Mouse (Mus musculus) liver, embryonic 13.5 days (tissue): ENCODE data around the gene Ttpal. TPM values are rescaled to one million over a fixed set of nuclear protein-coding genes. Genes with fewer than 3 reads are reported as not detected.
A peak's percentile ranks its signal among the peaks of the same experiment; 100 is the strongest.
"Not testable (repeated sequence)": the region's sequence is repeated elsewhere in the genome, so short reads cannot be mapped to it uniquely, and the experiment has no call there.

Source experiments
- ATAC-seq: fragments of 200-750 bp; cut with Nextera tagmentation; 2 replicates; pipeline ENCODE4 v1.8.0; 2017; ENCODE audit warnings: low read depth, mild to moderate bottlenecking, moderate number of reproducible peaks, moderate library complexity
- DNase-seq: peaks from one replicate; pipeline ENCODE4 v3.0.0; 2022
- H3K27ac ChIP-seq: fragments of 300-500 bp; sonication (generic); 2 replicates; pipeline ENCODE4 v1.5.1; 2015; ENCODE audit warnings: moderate library complexity, mild to moderate bottlenecking, inconsistent platforms
- H3K27me3 ChIP-seq: fragments of 300-500 bp; sonication (generic); 2 replicates; pipeline ENCODE4 v1.6.1; 2015; ENCODE audit warnings: mild to moderate bottlenecking, inconsistent platforms
- H3K36me3 ChIP-seq: fragments of 300-500 bp; sonication (generic); 2 replicates; pipeline ENCODE4 v1.6.1; 2015; ENCODE audit warnings: mild to moderate bottlenecking, inconsistent platforms
- H3K4me1 ChIP-seq: fragments of 300-500 bp; sonication (generic); replicated peaks from 2 replicates; pipeline ENCODE4 v1.6.1; 2015; ENCODE audit warnings: inconsistent platforms
- H3K4me2 ChIP-seq: fragments of 300-500 bp; sonication (generic); 2 replicates; pipeline ENCODE4 v1.6.1; 2015; ENCODE audit warnings: inconsistent platforms, mild to moderate bottlenecking, moderate library complexity
- H3K4me3 ChIP-seq: fragments of 300-500 bp; sonication (generic); replicated peaks from 2 replicates; pipeline ENCODE4 v1.5.1; 2015; ENCODE audit warnings: mild to moderate bottlenecking, inconsistent platforms
- H3K9ac ChIP-seq: fragments of 300-500 bp; sonication (generic); 2 replicates; pipeline ENCODE4 v1.6.1; 2015; ENCODE audit warnings: mild to moderate bottlenecking, inconsistent platforms
- H3K9me3 ChIP-seq: fragments of 300-500 bp; sonication (generic); replicated peaks from 2 replicates; pipeline ENCODE4 v1.6.1; 2016; ENCODE audit warnings: inconsistent platforms
- WGBS: fragments of 180-500 bp; shearing (Covaris S2); methylation state at CpG from one replicate; pipeline ENCODE4 v1.1.7; 2015; ENCODE audit not compliant: insufficient replicate concordance; 5-methylcytosine and 5-hydroxymethylcytosine counted together
- polyA plus RNA-seq: library from polyadenylated mRNA; unstranded; fragments of >200 nt; fragmentation: Nextera tagmentation; extraction: Ambion mirVana; gene quantifications from 2 replicates; pipeline ENCODE4 v1.2.1, GENCODE M21; 2015

Gene Ttpal
- polyA plus RNA-seq, 1 experiment from 2014 or later, result 13.9 TPM

DNA sequence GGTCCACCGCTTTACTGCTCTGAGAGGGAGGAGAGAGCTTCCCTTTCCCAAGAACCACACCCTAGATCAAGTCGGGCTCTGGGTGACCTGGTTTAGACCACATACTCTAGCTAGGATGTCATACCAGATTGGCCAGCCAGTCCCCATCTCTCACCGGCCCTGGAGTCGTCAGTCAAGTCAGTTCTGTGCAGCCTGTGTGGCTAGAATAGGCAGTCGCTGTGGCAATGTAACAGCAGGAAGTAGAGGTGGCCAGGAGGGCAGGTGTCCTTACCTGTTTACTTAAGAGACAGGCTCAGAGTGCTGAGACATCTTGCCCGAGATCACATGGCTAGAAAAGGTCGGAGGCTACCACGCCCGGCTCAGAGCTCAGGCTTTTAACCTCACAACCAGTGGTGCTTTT, 9.1 kb downstream of the Ttpal start:
- ATAC-seq, result no peak
- Histone ChIP-seq H3K4me2 (no peak overlapping the region), H3K4me1 (peaks cover 15% of the 10 kb centered on the region), H3K9ac (no peak overlapping the region), H3K4me3 (no peak overlapping the region), H3K36me3 (peaks cover 79% of the 10 kb centered on the region), H3K27ac (no peak overlapping the region), H3K27me3 (no peaks in the 10 kb centered on the region), H3K9me3 (no peaks in the 10 kb centered on the region)
- DNase-seq, result no peak
- 80% methylated on average over 9 of the region's 9 CpGs for WGBS

DNA sequence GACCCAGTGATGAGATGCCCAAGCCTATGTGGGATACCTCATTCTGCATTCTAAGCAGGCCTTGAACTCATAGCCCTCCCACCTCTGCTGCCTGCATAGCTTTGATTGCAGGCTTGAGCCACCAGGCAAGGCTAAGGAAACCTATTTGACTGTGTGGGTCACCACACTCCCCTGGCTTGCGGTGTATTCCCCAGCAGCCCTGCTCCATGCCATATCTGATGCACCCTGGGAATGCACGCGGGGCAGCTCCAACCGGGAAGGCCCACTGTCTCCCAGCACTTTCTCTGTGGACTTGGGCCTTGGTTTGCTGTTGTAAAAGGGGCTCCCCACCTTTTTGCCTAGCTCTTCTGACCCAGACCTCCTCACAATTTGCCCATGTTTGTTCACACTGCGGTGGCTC, 11.1 kb downstream of the Ttpal start:
- Histone ChIP-seq H3K27ac (no peak overlapping the region), H3K4me1 (peaks cover 3% of the 10 kb centered on the region; the same call in 1 of the 2 replicates), H3K4me3 (no peak overlapping the region), H3K9ac (no peak overlapping the region), H3K36me3 (peaks cover 89% of the 10 kb centered on the region), H3K4me2 (no peak overlapping the region), H3K27me3 (no peaks in the 10 kb centered on the region), H3K9me3 (no peaks in the 10 kb centered on the region)
- ATAC-seq (no peak), DNase-seq (no peak)
- 90% methylated on average over 5 of the region's 5 CpGs for WGBS

DNA sequence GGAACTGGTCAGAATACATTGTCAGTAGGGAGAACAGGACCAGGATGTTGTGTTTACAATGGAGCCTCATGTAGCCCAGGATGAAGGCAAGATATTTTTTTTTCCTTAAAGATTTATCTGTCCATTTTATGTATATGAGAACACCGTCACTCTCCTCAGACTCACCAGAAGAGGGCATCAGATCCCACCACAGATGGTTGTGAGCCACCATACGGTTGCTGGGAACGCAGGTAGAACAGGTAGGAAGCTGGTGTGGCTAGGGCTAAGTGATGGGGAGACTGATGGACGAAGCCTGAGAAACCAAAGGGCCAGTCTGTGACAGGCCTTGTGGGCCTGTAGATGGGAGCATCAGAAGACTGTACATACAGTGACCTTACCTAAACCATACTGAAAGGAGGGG, 11.9 kb downstream of the Ttpal start:
- no peak overlapping the region for H3K9ac ChIP-seq
- no peaks in the 10 kb centered on the region for H3K9me3 ChIP-seq
- no peak for ATAC-seq
- no peak overlapping the region for H3K4me2 ChIP-seq
- H3K4me1 ChIP-seq, result no peaks in the 10 kb centered on the region
- 87% methylated on average over 4 of the region's 4 CpGs for WGBS
- H3K4me3 ChIP-seq, result no peak overlapping the region
- H3K27ac ChIP-seq, result no peak overlapping the region
- peaks cover 96% of the 10 kb centered on the region for H3K36me3 ChIP-seq
- no peaks in the 10 kb centered on the region for H3K27me3 ChIP-seq
- no peak for DNase-seq

DNA sequence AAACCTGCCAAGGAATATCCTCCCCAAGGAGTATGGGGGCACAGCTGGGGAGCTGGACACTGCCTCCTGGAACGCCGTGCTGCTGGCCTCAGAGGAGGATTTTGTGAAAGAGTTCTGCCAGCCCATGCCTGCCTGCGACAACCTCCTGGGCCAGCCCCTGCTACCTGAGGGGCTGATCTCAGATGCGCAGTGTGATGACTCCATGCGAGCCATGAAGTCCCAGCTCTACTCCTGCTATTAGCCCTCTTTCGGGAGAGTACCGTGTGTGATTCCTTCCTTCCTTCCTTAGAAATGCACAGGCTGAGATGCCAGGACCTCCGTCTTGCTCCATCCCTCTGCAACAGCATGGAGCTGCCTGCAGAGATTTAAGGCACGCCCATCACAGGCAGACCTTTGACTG, 13.3 kb downstream of the Ttpal start:
- DNase-seq, result no peak
- WGBS, result 89% methylated on average over 9 of the region's 9 CpGs
- no peak overlapping the region for H3K27ac ChIP-seq
- H3K4me2 ChIP-seq, result no peak overlapping the region
- no peak overlapping the region for H3K9ac ChIP-seq
- no peak for ATAC-seq
- no peaks in the 10 kb centered on the region for H3K4me1 ChIP-seq
- H3K4me3 ChIP-seq, result no peak overlapping the region
- no peaks in the 10 kb centered on the region for H3K9me3 ChIP-seq
- H3K36me3 ChIP-seq, result peaks cover 99% of the 10 kb centered on the region
- H3K27me3 ChIP-seq, result no peaks in the 10 kb centered on the region

DNA sequence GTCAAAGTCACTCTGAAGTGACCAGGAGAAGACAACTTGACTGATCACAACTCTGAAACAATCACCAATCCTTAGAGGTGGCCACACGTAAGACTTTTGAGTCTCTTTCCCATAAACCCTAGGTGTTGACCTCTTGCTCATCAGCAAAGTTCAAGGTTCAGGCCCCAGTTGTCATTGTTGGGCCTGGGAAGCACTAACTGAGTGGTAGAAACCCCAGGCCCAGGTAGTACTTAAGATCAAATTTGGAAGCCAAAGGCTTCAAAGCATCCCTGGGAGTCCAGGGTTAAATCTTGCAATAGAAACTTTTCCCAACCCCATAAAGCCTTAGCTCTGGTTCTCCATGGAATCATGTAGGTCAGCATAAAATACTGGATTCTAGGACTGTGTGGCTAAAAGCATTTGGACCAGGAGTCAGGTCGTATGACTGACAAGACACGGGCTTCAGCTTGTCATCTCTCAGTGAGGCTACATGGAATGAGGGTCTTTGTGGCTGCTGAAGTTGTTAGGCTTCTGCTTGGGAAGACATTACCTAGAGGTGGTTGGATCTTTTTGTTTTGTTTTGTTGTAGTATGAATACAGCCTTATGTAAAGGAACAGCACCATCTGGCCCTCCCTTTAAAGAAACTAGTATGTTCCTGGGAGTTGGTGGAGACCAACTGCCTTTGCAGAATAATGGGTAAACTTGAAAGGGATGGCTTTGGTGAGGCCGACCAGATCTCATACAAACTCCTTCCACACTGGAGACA, 14.0 kb downstream of the Ttpal start:
- DNase-seq (no peak), ATAC-seq (no peak)
- Histone ChIP-seq H3K27ac (peak overlapping the region; percentile 37; the same call in 1 of the 2 replicates), H3K4me2 (no peak overlapping the region), H3K4me3 (no peak overlapping the region), H3K36me3 (peaks cover 99% of the 10 kb centered on the region), H3K27me3 (no peaks in the 10 kb centered on the region), H3K9me3 (no peaks in the 10 kb centered on the region), H3K9ac (no peak overlapping the region), H3K4me1 (no peaks in the 10 kb centered on the region)
- 75% methylated on average over 4 of the region's 4 CpGs for WGBS

DNA sequence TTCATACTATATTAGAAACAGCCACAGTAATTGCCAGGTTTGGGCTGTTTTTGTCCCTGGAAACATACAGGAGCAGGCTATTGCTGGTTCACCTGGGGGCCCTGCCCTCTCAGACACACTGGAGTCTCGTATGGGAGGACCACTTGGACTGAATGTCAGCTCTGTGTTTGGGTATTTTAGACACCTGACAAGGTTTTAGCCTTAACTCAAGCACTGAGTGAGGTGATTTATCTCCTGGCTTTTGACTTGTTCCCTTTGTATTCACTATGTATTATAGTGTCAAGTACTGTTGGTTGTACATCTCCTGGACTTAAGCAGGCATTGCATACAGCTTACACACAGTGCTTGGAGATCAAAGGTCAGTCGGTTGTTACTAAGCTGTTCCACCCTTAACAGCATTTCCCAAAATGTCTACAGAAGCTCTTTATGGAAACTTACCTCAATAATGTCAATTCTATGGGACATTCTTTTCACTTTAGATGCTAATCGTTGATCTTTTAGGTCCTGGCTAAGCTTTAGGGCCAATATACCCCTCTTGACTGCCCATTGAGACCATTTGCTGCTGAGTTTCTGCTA, 14.6 kb downstream of the Ttpal start:
- no peaks in the 10 kb centered on the region for H3K9me3 ChIP-seq
- 71% methylated on average over 3 of the region's 3 CpGs for WGBS
- no peaks in the 10 kb centered on the region for H3K27me3 ChIP-seq
- ATAC-seq, result no peak
- H3K4me3 ChIP-seq, result no peak overlapping the region
- H3K27ac ChIP-seq, result peak overlapping the region; percentile 44
- no peak overlapping the region for H3K4me2 ChIP-seq
- H3K4me1 ChIP-seq, result no peaks in the 10 kb centered on the region
- H3K9ac ChIP-seq, result no peak overlapping the region
- peaks cover 99% of the 10 kb centered on the region for H3K36me3 ChIP-seq
- DNase-seq, result no peak

DNA sequence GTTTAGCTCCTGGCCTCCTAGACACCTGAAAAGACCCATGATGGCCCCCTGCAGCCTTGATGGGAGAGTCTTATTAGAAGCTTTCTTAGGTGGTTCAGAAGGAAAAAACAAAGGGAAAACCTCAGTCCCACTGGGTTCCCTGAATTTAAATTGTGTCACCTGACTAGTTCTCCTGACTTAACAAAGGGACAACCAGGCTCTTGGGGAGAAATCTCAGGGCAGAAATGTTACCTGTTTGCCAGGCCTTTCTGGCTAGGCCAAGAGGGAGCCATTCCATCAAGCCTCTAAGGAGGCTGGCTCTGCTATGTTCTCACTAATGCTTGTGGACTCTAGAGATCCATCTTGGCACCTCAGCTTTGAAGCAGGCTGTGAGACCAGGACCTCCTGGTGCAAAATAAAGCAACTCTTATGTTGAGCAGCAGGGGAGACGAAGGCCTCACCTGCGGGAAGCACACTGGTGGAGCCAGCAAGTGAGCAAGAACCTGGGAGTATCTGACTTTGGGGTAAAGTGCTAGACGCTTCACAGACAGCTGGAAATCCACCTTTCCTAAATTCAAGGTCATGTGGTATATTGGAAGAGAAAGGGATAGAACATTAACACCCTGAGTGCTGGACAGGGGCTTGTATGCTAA, 15.2 kb downstream of the Ttpal start:
- Histone ChIP-seq H3K9me3 (no peaks in the 10 kb centered on the region), H3K36me3 (peaks cover 99% of the 10 kb centered on the region), H3K4me2 (no peak overlapping the region), H3K4me1 (no peaks in the 10 kb centered on the region), H3K27ac (peak overlapping the region; percentile 44; the same call in 1 of the 2 replicates), H3K27me3 (no peaks in the 10 kb centered on the region), H3K4me3 (no peak overlapping the region), H3K9ac (no peak overlapping the region)
- ATAC-seq (peak; percentile 16; the same call in 1 of the 2 replicates), DNase-seq (no peak)
- 74% methylated on average over 3 of the region's 3 CpGs for WGBS

DNA sequence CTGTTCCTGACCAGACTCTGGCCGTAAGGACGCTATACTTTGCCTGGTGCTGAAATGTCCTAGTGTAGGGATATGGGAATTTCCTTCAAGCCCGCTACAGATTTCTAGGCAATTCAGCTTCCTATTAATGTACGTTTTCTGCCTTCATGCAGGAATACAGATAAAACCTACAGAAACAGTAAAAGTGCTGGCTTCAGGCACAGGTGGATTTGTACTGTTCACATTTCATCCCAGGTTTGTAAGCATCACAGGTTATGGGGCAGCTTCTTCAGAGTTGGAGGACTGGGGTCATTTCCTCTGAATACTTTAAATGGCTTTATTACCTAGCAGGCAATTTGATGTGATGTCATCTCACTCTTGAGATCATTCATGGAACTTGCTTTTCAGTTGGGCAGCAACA, 15.8 kb downstream of the Ttpal start:
- H3K9ac ChIP-seq, result no peak overlapping the region
- WGBS, result 85% methylated on average over 4 of the region's 4 CpGs

DNA sequence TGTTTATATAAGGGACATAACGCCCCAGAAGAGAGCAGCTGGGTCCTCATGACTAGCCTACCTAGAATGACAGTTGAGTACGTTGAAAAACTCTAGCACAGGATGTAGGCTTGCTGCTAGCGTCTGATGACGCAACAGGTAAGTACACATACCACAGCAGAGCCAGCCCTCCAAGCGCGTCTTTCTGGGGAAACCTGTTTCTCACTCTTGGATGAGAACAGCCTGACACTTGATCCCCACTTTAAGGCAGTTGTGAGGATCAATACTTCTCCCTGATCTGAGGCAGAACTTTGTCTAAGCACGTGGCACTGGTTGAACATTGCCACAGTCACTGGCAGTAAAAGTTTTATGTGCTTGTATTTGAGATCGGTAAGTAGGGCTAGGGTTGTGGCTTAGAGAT, 18.3 kb downstream of the Ttpal start:
- no peak overlapping the region for H3K27ac ChIP-seq
- H3K4me1 ChIP-seq, result no peaks in the 10 kb centered on the region
- WGBS, result 74% methylated on average over 8 of the region's 8 CpGs
- ATAC-seq (peak; percentile 29; the same call in 1 of the 2 replicates), DNase-seq (no peak)
- no peak overlapping the region for H3K4me3 ChIP-seq
- no peaks in the 10 kb centered on the region for H3K27me3 ChIP-seq
- peaks cover 98% of the 10 kb centered on the region for H3K36me3 ChIP-seq
- no peak overlapping the region for H3K9ac ChIP-seq
- H3K9me3 ChIP-seq, result no peaks in the 10 kb centered on the region
- no peak overlapping the region for H3K4me2 ChIP-seq

More for the DNA sequence above, 15.8 kb downstream of the Ttpal start:
- no peak overlapping the region for H3K27ac ChIP-seq
- H3K9me3 ChIP-seq, result no peaks in the 10 kb centered on the region
- no peak overlapping the region for H3K4me3 ChIP-seq
- no peak for ATAC-seq
- DNase-seq, result no peak
- H3K4me1 ChIP-seq, result no peaks in the 10 kb centered on the region
- no peak overlapping the region for H3K4me2 ChIP-seq
- H3K36me3 ChIP-seq, result peaks cover 100% of the 10 kb centered on the region
- no peaks in the 10 kb centered on the region for H3K27me3 ChIP-seq

DNA sequence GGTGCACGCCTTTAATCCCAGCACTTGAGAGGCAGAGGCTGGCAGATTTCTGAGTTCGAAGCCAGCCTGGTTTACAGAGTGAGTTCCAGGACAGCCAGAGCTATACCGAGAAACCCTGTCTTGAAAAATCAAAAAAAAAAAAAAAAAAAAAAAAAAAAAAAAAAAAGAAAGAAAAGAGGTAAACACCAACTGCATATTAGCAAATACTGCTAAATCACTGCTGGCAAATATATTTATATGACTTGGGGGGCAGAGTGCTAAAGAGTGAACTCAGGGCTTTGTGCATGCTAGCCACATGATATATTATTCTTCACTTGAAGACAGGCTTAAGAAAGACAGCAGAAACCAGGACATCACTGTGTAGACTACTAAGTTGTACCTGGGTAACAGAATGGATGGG, 19.3 kb downstream of the Ttpal start:
- not testable (repeated sequence) for H3K9ac ChIP-seq, H3K4me1 ChIP-seq, H3K4me2 ChIP-seq, H3K27me3 ChIP-seq, H3K27ac ChIP-seq, ATAC-seq, DNase-seq, H3K4me3 ChIP-seq, H3K9me3 ChIP-seq
- WGBS, result 86% methylated on average over 3 of the region's 3 CpGs
- H3K36me3 ChIP-seq, result peaks cover 98% of the 10 kb centered on the region

DNA sequence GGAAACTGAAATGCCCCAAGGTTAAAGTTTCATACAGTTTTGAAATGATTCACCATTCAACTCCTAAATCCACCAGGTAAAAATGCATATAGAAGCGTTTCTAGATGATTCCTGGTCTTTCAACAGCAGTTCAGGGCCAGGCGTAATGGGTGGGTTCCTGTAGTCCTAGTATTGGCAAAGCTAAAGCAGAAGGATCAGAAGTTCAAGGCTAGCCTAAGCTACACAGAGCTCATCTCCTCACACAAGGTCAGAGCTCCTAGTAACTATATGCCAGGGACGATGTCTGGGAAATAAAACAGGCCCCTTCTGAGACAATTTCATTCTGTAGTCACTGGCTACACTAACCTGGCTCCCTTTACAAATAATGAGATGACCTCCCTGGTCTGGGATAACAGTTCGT, 29.1 kb downstream of the Ttpal start:
- Histone ChIP-seq H3K27ac (no peak overlapping the region), H3K27me3 (no peaks in the 10 kb centered on the region), H3K9ac (no peak overlapping the region), H3K36me3 (peaks cover 100% of the 10 kb centered on the region), H3K4me1 (peaks cover 10% of the 10 kb centered on the region), H3K4me3 (no peak overlapping the region), H3K4me2 (no peak overlapping the region), H3K9me3 (no peaks in the 10 kb centered on the region)
- ATAC-seq (no peak), DNase-seq (no peak)
- WGBS, result 86% methylated on average over 4 of the region's 4 CpGs
